Mouse (Mus musculus): ENCODE data around the gene Cpsf3. TPM values are rescaled to one million over a fixed set of nuclear protein-coding genes. Genes with fewer than 3 reads are reported as not detected.

The Cpsf3 gene
- polyA plus RNA-seq (2014; fragmentation: Illumina TruSeq; extraction: RNeasy Lipid Tissue Mini Kit (QIAGEN cat#74804); ENCODE audit: low read depth, low replicate concordance) = 42.8 TPM

DNA sequence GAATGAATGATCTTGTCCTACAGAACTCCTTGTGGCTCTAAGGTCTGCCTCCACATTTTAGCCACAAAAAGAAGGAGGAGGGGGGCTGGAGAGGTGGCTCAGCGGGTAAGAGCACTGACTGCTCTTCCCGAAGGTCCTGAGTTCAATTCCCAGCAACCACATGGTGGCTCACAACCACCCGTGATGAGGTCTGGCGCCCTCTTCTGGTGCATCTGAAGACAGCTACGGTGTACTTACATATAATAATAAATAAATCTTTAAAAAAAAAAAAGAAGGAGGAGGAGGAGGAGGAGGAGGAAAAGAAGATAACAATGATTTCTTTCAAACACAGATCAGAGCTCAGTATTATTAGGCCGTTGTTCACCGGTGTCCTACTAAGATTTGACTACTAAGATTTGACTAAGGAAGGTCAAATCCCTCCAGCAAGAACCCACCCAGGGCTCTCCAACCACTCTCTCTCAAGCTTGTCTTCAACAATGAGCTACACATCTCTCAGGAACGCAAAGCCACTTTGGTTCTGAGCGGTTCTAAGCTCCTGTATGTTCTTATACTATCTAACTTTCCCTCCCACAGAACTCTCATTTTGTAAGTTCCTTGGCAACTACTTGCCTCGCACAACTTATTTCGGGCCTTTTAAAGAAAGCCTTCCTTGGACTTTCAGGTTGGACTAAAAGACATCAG, at the start of gene Cpsf3:
TSS of gene Cpsf3 (plus strand) at position 631 of the 681 bp plus-strand sequence.

DNA sequence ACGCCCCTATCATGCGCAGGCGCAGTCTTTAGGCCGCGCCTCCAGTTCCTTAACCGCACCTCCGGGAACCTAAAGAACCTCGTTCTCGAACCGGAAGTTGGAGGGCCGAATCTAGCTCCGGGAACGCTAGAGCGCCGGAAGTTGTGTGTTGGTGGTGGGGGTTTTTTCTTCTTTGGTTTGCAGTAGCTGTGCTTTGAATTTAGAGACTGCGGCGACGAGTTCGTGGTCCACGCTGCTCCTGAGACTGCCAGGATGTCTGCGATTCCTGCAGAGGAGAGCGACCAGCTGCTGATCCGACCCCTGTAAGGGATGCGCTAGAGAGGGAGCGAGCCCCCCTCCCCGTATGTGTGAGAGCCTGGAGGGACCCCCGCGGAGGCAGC, 1.0 kb downstream of the Cpsf3 start, which contains the start of gene Itgb1bp1:
TSS of gene Itgb1bp1 (minus strand) at position 42 of the 380 bp plus-strand sequence.

DNA sequence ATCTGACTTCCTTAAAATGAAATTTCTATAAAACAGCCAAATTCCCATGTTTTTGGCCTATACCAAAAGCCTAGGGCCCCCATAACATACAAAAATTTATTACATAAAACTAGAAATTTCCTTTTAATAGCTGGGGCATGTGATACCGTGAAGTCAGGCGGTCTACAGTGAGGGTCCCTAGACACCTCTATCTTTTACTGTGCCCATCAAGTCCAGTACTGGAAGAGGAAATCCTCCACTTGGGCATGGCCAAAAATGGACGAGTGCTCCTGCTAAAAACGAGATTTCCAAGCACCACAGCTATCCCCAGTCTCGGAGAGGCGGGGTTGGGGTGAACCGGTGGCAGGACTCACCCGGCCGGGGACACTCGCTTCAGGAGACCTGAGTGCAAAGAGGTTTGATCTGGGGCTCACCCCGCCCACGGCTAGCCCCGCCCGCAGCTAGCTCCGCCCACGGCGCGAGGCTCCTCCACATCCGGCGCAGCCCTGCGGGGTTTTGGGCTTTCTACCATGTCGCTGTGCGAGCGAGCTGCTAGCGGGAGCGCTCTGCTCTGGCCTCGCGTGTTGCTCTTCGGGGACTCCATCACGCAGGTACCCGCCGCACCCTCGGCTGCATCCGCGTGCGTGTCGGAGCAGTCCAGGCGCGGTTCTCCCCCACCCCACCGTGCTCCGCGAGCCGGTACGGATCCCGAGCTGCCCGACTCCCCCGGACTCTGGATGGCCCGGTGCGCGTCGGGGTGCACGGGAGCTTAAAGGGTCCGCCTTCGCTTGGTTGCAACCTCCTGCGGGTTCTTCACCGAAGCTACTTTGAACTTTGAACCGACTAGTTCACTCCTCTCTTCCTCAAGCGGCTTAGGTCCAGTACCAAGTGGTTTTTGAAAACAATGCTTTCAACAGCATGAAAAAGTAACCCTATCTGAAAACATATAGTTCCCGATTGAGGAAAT, 31.0 kb downstream of the Cpsf3 start, which contains the start of gene Iah1:
TSS of gene Iah1 (plus strand) at position 467 of the 946 bp plus-strand sequence.

Other genes starting within 250 kb of the Cpsf3 start
- 8.0 TPM for gene Itgb1bp1, start 893 bp downstream of the Cpsf3 start, polyA plus RNA-seq (2014; fragmentation: Illumina TruSeq; extraction: RNeasy Lipid Tissue Mini Kit (QIAGEN cat#74804); ENCODE audit: low read depth, low replicate concordance)
- gene Iah1, start 31.0 kb downstream of the Cpsf3 start, polyA plus RNA-seq (2014; fragmentation: Illumina TruSeq; extraction: RNeasy Lipid Tissue Mini Kit (QIAGEN cat#74804); ENCODE audit: low read depth, low replicate concordance) = 21.6 TPM
- gene Adam17, start 88.2 kb downstream of the Cpsf3 start, polyA plus RNA-seq (2014; fragmentation: Illumina TruSeq; extraction: RNeasy Lipid Tissue Mini Kit (QIAGEN cat#74804); ENCODE audit: low read depth, low replicate concordance) = 69.6 TPM
- gene Ywhaq, start 132.2 kb downstream of the Cpsf3 start, polyA plus RNA-seq (2014; fragmentation: Illumina TruSeq; extraction: RNeasy Lipid Tissue Mini Kit (QIAGEN cat#74804); ENCODE audit: low read depth, low replicate concordance) = 415 TPM

All from sigmoid colon, adult 10 weeks (tissue).